Mouse (Mus musculus) lung, adult 2 months (tissue): Measurements from ENCODE around the gene Gm8369.

Experiments used
- CTCF ChIP-seq: fragments of 200-500 bp; IDR thresholded peaks from 2 replicates; pipeline ENCODE4 v1.5.1; 2011; ENCODE audit warnings: mild to moderate bottlenecking, low read length, control low read depth; ENCODE audit not compliant: insufficient read depth
- POLR2A ChIP-seq: fragments of 200-500 bp; IDR thresholded peaks from 2 replicates; pipeline ENCODE4 v1.6.1; 2011; ENCODE audit warnings: low read depth, mild to moderate bottlenecking, control low read depth, low read length, borderline replicate concordance; ENCODE audit errors: extremely low read depth

DNA sequence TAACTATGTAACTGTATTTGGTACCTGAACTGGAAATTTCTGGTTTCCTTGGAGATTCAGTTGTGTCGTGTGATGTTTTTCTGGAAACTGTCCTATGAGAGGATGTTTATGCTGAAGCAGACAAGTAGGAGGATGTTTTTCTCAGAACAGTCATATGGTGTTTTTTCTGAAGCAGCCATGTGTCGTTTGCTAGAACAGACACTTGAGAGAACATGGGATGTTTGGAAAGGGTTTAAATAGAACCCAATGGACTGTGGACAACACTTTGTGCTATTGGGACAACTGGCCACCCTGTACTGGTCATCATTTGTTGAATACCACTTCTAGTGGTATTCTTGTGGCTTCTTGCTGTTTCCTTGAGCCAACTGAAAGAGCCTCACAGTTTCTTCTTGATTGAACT, at the start of gene Gm8369:
- no peak for TF ChIP-seq POLR2A
- TF ChIP-seq CTCF, result no peak
